In genomic region chr2:31309549-31309948, GRCm38 (mm10) we compare ENCODE assay signal across 27 mouse cellular contexts. TPM values are rescaled to one million over a fixed set of nuclear protein-coding genes. Genes with fewer than 3 reads are reported as not detected.
DNase-seq lines count a peak whose midpoint lies in the region; TF ChIP-seq lines count a peak whose summit lies in the region.
"Had no signal": no experiment of that assay in that cellular context is flagged by ENCODE, and none has a peak within 500 bp of the region (broad histone marks: within the 10 kb centered on the region; RNA-seq: fewer than 3 reads in every experiment).

No protein-coding gene starts in this region.

- no peaks in the 10 kb centered on the region for H3K4me1 ChIP-seq in kidney, adult 2 months (ENCODE audit: control insufficient read depth, insufficient read depth, low read length)
- peaks cover 53% of the 10 kb centered on the region for H3K4me1 ChIP-seq in E14TG2a.4 (replicated peaks; ENCODE audit: low read depth, low read length)
- H3K4me1 ChIP-seq: lung, embryonic 15.5 days had no signal

- TF ChIP-seq CTCF in kidney, adult 2 months (conservative IDR thresholded peaks at IDR 0.05; ENCODE audit: insufficient read depth, insufficient read length, low read depth, low read length) = no peak
- TF ChIP-seq CTCF in E14TG2a.4 (conservative IDR thresholded peaks at IDR 0.05; ENCODE audit: low read length) = no peak
- no peak for TF ChIP-seq CTCF in layer of hippocampus, adult 2 months (conservative IDR thresholded peaks at IDR 0.05)

- H3K9me3 ChIP-seq in E14TG2a.4 (ENCODE audit: low read length) = no peaks in the 10 kb centered on the region
- H3K9me3 ChIP-seq: embryonic facial prominence, embryonic 10.5 days; embryonic facial prominence, embryonic 15.5 days; forebrain, embryonic 13.5 days; G1E; hindbrain, embryonic 15.5 days; limb, embryonic 13.5 days; lung, embryonic 15.5 days; neural tube, embryonic 12.5 days had no signal

- H3K27me3 ChIP-seq in kidney, adult 2 months (replicated peaks; ENCODE audit: control insufficient read depth, insufficient read depth, low read length) = no peaks in the 10 kb centered on the region
- H3K27me3 ChIP-seq in E14TG2a.4 (ENCODE audit: insufficient read depth, low read length) = peaks cover 50% of the 10 kb centered on the region

- DNase-seq in kidney, postnatal 10 days = peak; percentile 59
- no peak for DNase-seq in kidney, adult 2 months
- DNase-seq in ZHBTc4 (ENCODE audit: low read depth, low spot score) = peak; percentile 28
- DNase-seq in gastrocnemius, postnatal 14 days = peak; percentile 68
- no peak for DNase-seq in cerebellum, postnatal 14 days
- no peak for DNase-seq in left cerebral cortex, postnatal 36 days (ENCODE audit: low spot score in 2 of 2)
- no peak for DNase-seq in layer of hippocampus, adult 2 months (ENCODE audit: low spot score in 2 of 2)
- DNase-seq: adrenal gland, postnatal 14 days; cerebellum, adult 11-12 months; cerebellum, postnatal 25 days; kidney, adult 18-20 months; layer of hippocampus, postnatal 36 days; right cerebral cortex, adult 18-20 months; thymus, adult 18-20 months; thymus, postnatal 25 days had no signal

- H3K36me3 ChIP-seq in kidney, adult 2 months (ENCODE audit: control insufficient read depth, insufficient read depth, low read length) = no peaks in the 10 kb centered on the region
- no peaks in the 10 kb centered on the region for H3K36me3 ChIP-seq in E14TG2a.4 (ENCODE audit: insufficient read depth, low read length)
- H3K36me3 ChIP-seq: embryonic facial prominence, embryonic 10.5 days; embryonic facial prominence, embryonic 15.5 days; G1E; heart, embryonic 13.5 days; hindbrain, embryonic 10.5 days; hindbrain, embryonic 15.5 days; limb, embryonic 13.5 days; lung, embryonic 15.5 days; neural tube, embryonic 12.5 days had no signal

- H3K4me3 ChIP-seq in kidney, adult 2 months (ENCODE audit: insufficient read depth, low read depth, low read length) = no peak overlapping the region
- H3K4me3 ChIP-seq in E14TG2a.4 (replicated peaks; ENCODE audit: low read length) = peak overlapping the region; percentile 49
- H3K4me3 ChIP-seq in layer of hippocampus, adult 2 months = no peak overlapping the region
- H3K4me3 ChIP-seq: embryonic facial prominence, embryonic 10.5 days; embryonic facial prominence, embryonic 15.5 days; forebrain, embryonic 13.5 days; heart, embryonic 13.5 days; hindbrain, embryonic 10.5 days; hindbrain, embryonic 15.5 days; limb, embryonic 13.5 days; lung, embryonic 15.5 days; neural tube, embryonic 12.5 days had no signal

- WGBS in kidney, adult 2 months = 33% methylated on average over 15 of the region's 15 CpGs

- intact Hi-C loops in gastrocnemius, postnatal 14 days (cut with DNase I; ENCODE audit: low total_unique reads) = no loop called here
- intact Hi-C loops in left cerebral cortex, postnatal 36 days (cut with DNase I) = loop anchor here (10.0 kb wide), 1 partner anchor 295 kb away; no protein-coding TSS in a partner anchor

- TF ChIP-seq POLR2A in kidney, adult 2 months (IDR thresholded peaks at IDR 0.05; ENCODE audit: low read depth, low read length) = no peak

- no peak overlapping the region for H3K27ac ChIP-seq in kidney, adult 2 months (ENCODE audit: insufficient read depth, low read depth, low read length)
- H3K27ac ChIP-seq in layer of hippocampus, adult 2 months = no peak overlapping the region
- H3K27ac ChIP-seq: embryonic facial prominence, embryonic 10.5 days; embryonic facial prominence, embryonic 15.5 days; forebrain, embryonic 13.5 days; heart, embryonic 13.5 days; hindbrain, embryonic 10.5 days; hindbrain, embryonic 15.5 days; limb, embryonic 13.5 days; lung, embryonic 15.5 days; neural tube, embryonic 12.5 days; stomach, postnatal 0 days had no signal

RNA-seq across cellular contexts. Expression of gene Hmcn2, which starts 4.7 kb away (rescaled TPM):
- polyA plus RNA-seq in kidney, adult 2 months (2012; rRNA removed) = 14.3 and 16.4 TPM in 2 replicates
- total RNA-seq in gastrocnemius, postnatal 14 days (2021) = 10 to 100 TPM; 44.0 to 45.2 TPM
- total RNA-seq in left cerebral cortex, postnatal 36 days (2021) = under 1 TPM; 0.54 TPM
- total RNA-seq in layer of hippocampus, adult 2 months (2021) = under 1 TPM; 0.32 to 0.51 TPM
- polyA plus RNA-seq: embryonic facial prominence, embryonic 10.5 days; G1E; hindbrain, embryonic 10.5 days had no signal

Comparison
In these comparisons a context has a peak if more than half of its experiments do, and no peak if none do; other contexts are left out.
1. DNase-seq: peak in kidney, postnatal 10 days (single experiment), ZHBTc4 (single experiment) and gastrocnemius, postnatal 14 days (single experiment); none in kidney, adult 2 months (single experiment), cerebellum, postnatal 14 days (0 of 2), left cerebral cortex, postnatal 36 days (0 of 2) and layer of hippocampus, adult 2 months (0 of 2).
2. RNA of gene Hmcn2, which starts 4.7 kb away (total RNA-seq): 44.0 to 45.2 TPM in gastrocnemius, postnatal 14 days; 0.54 TPM in left cerebral cortex, postnatal 36 days and 0.32 to 0.51 TPM in layer of hippocampus, adult 2 months; every median in the first group is over 10 times any median in the second.